Mouse (Mus musculus) ES-E14 (cell line): Measurements from ENCODE around the gene Dnajb9. TPM values are rescaled to one million over a fixed set of nuclear protein-coding genes. Genes with fewer than 3 reads are reported as not detected.

Experiments
- DNase-seq: peaks from one replicate; pipeline ENCODE4 v3.0.0-alpha.2; 2013; ENCODE audit warnings: low read depth, low spot score
- H3K27ac ChIP-seq: 2 replicates; pipeline ENCODE4 v1.5.1; 2012; ENCODE audit warnings: low read depth, mild to moderate bottlenecking, low read length, moderate library complexity, mixed read lengths; ENCODE audit not compliant: poor library complexity, insufficient read depth, severe bottlenecking
- H3K36me3 ChIP-seq: 2 replicates; pipeline ENCODE4 v1.6.1; 2012; ENCODE audit warnings: mild to moderate bottlenecking, low read length, moderate library complexity, mixed read lengths; ENCODE audit not compliant: control insufficient read depth, poor library complexity, insufficient read depth, severe bottlenecking
- H3K4me1 ChIP-seq, 2 experiments: fragments of 150-350 bp in 1 of 2; sonication (generic) in 1 of 2; 2 replicates each; pipeline ENCODE4 v1.6.1; 2012; ENCODE audit warnings: low read length in 2 of 2, mild to moderate bottlenecking in 1 of 2, mixed read lengths in 1 of 2; ENCODE audit not compliant: control insufficient read depth in 2 of 2, insufficient read depth in 2 of 2, poor library complexity in 1 of 2
- H3K4me3 ChIP-seq, 2 experiments: fragments of 150-350 bp in 1 of 2; sonication (generic) in 1 of 2; 2 replicates each; pipeline ENCODE4 v1.5.1; 2012; ENCODE audit warnings: low read length in 2 of 2, low read depth in 1 of 2, mild to moderate bottlenecking in 1 of 2, mixed read lengths in 1 of 2; ENCODE audit not compliant: insufficient read depth in 1 of 2, poor library complexity in 1 of 2, severe bottlenecking in 1 of 2
- H3K9ac ChIP-seq: 2 replicates; pipeline ENCODE4 v1.6.1; 2012; ENCODE audit warnings: low read depth, mild to moderate bottlenecking, low read length, mixed read lengths; ENCODE audit not compliant: poor library complexity, insufficient read depth, severe bottlenecking
- H3K9me3 ChIP-seq: fragments of 150-350 bp; sonication (generic); 2 replicates; pipeline ENCODE4 v1.6.1; 2012; ENCODE audit warnings: low read depth, mild to moderate bottlenecking, low read length; ENCODE audit not compliant: control insufficient read depth, insufficient read depth
- CHD2 ChIP-seq: IDR thresholded peaks from 2 replicates; pipeline ENCODE4 v1.6.1; 2014; ENCODE audit warnings: mild to moderate bottlenecking, low read depth, low read length, inconsistent platforms
- HCFC1 ChIP-seq: IDR thresholded peaks from 2 replicates; pipeline ENCODE4 v1.6.1; 2012; ENCODE audit warnings: low read length, inconsistent platforms, borderline replicate concordance; ENCODE audit not compliant: insufficient read depth
- MAFK ChIP-seq: IDR thresholded peaks from 2 replicates; pipeline ENCODE4 v1.6.1; 2014; ENCODE audit warnings: mild to moderate bottlenecking, low read depth, low read length, inconsistent platforms; ENCODE audit not compliant: insufficient read depth
- ZC3H11A ChIP-seq: IDR thresholded peaks from 2 replicates; pipeline ENCODE4 v1.6.1; 2012; ENCODE audit warnings: low read depth, mild to moderate bottlenecking, inconsistent platforms, low read length, borderline replicate concordance
- ZNF384 ChIP-seq: IDR thresholded peaks from 2 replicates; pipeline ENCODE4 v1.6.1; 2012; ENCODE audit warnings: low read depth, low read length, inconsistent platforms
- in situ Hi-C, 2 experiments: fragments of 600-800 bp; cut with MboI; formaldehyde crosslinking; loops; one replicate each; pipeline ENCODE4 v1.15.1; 2025; ENCODE audit warnings: low sequenced_read_pairs in 2 of 2, inconsistent platforms in 1 of 2; ENCODE audit not compliant: unreplicated experiment in 2 of 2
- total RNA-seq: library from RNA; depleted of rRNA; stranded (reverse); fragments of 300-350 nt; gene quantifications from 2 replicates; pipeline ENCODE4 v1.2.3, GENCODE M21; 2012

Gene Dnajb9
- total RNA-seq, 1 experiment, result 12.2 TPM

DNA sequence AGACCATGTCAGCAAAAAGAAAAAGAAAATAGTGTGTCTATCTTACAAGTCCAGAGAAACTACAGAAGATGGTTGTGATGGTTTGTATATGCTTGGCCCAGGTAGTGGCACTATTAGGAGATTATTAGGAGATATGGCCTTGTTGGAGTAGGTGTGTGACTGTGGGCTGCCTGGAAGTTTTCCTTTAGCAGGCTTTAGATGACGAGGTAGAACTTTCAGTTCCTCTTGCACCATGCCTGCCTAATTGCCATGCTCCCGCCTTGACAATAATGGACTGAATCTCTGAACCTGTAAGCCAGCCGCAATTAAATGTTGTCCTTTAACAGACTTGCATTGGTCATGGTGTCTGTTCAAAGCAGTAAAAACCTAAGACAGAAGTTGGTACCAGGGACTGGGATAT, 1.4 kb upstream of the Dnajb9 start:
- Histone ChIP-seq H3K9ac (no peak overlapping the region), H3K4me3 (no peak overlapping the region), H3K27ac (no peak overlapping the region), H3K4me1 (0 out of 4 replicates have a peak, but pooled peaks cover 0 to 2% of the 10 kb centered on the region in 2 experiments), H3K36me3 (no peaks in the 10 kb centered on the region), H3K9me3 (no peaks in the 10 kb centered on the region)
- in situ Hi-C loops, result no loop called here
- TF ChIP-seq HCFC1 (no peak), MAFK (no peak), CHD2 (no peak), ZNF384 (no peak), ZC3H11A (no peak)
- DNase-seq, result no peak

DNA sequence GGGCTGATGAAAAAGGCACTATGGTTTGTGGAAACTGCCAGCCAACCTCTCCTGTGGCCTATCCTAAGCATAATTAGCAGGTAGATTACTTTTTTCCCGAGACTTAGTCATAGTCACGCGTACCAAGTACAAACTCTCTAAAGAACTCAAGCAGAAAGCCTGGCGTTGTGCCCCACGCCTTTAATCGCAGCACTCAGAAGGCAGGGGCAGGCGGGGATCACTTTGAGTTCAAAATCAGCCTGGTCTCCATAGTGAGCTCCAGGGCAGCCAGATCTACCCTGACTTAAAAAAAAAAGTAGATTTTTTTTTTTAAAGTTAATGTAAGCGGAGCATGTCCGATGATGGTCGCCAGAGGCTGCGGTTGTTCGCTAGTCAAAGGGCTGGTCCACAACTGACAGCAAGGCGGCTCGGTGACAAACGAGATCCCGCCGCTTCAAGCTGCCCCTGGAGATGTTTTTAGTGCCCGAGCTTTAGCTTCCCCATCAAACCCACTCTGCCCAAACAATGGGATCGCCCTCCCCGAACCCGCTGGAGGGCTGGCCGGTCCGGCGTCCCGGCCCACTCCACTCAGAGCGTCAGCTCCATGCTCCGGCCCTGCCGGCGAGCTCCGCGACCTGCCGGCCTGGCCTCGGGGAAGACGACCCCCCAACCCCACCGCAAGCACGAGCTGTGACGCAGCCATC, 844 bp downstream of the Dnajb9 start:
- H3K36me3 ChIP-seq, result no peaks in the 10 kb centered on the region
- in situ Hi-C loops, result no loop called here
- H3K9ac ChIP-seq, result peak overlapping the region; percentile 94
- H3K4me1 ChIP-seq, result 0 out of 4 replicates have a peak, but pooled peaks cover 0 to 2% of the 10 kb centered on the region in 2 experiments
- H3K9me3 ChIP-seq, result no peaks in the 10 kb centered on the region
- DNase-seq, result no peak
- peak overlapping the region; percentile 88 to 93 for H3K4me3 ChIP-seq
- peak overlapping the region; percentile 20; the same call in 1 of the 2 replicates for H3K27ac ChIP-seq
- TF ChIP-seq MAFK (no peak), ZNF384 (peak; percentile 44; the same call in 1 of the 2 replicates)

DNA sequence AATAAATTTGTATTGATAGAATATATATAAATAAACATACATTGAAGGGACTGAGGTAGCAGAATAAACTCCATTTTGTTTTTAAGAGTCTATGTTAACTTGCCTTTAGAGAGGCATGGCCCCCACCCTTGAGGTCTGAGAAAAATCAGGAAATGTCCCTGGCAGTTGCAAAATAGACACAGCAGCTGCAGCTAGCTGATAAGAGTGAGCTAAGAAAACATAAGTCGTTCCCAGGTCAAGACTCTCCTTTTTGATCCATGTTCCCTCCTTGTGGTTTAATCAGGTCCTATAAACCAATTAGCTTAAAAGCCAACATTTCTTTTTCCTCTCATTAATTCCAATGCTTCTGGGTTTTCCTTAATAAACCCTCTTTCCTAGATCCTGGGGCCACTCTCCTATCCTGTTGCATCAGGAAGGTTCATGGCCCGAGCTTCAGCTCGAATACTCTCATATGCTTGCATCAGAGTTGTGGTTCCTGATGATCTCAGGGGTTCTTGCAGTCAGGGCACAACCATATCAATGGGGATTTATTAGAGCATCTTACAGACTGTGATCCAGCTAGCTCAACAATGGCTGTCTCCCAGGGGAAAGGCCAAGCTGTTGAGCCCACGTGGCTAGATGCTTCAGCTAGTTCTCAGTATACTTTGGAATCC, 12.1 kb downstream of the Dnajb9 start:
- no peak for DNase-seq
- H3K4me1 ChIP-seq, result no peaks in the 10 kb centered on the region
- no peak overlapping the region for H3K9ac ChIP-seq
- TF ChIP-seq CHD2 (no peak), MAFK (no peak)
- in situ Hi-C loops, result no loop called here
- no peaks in the 10 kb centered on the region for H3K36me3 ChIP-seq
- no peak overlapping the region for H3K4me3 ChIP-seq
- H3K9me3 ChIP-seq, result no peaks in the 10 kb centered on the region
- no peak overlapping the region for H3K27ac ChIP-seq

DNA sequence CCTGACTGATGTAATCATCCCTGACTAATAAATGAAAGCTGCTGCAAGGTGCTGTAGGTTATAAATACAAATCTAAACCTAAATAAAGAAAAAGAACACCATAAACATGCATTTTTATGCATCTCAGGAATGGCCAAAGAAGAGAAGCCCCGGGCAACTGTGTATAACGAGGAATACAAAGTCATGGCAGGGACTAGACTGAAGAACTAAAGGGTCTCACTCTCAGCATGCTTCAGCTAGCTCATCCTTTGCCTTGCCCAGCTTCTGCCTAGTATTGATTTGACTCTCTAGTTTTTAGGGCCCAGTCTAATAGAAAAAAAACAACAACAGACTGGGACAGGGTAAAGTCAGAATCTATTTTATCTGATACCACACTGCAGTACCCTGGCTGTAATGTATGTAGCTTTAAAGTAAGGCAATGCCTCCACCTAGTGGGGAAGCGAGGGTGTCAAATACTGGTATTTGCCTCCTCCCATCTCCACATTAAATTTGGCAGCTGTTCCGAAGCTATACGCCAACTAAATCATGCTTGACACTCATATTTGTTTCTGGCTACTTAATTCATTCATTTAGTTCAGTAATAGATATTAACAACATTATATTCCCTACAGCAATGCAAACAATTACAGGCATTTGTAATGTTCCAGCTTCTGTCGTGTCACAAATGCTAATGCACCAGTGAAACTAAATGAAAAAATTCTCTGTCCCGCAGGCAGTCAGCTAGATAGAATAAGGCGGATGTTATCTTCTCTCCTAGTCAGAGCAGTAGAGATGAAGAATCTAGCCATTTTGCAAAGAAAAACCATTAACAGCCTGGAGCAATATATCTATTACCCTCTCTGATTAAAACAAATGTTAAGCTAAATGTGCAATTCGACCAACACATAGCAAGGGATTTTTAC, 28.8 kb downstream of the Dnajb9 start:
- H3K9ac ChIP-seq, result no peak overlapping the region
- no peak overlapping the region for H3K4me3 ChIP-seq
- no peaks in the 10 kb centered on the region for H3K9me3 ChIP-seq
- H3K4me1 ChIP-seq, result no peaks in the 10 kb centered on the region
- 0 out of 2 replicates have a peak, but pooled peaks have one; percentile 21 for TF ChIP-seq ZC3H11A
- TF ChIP-seq ZNF384, result no peak
- no peak for TF ChIP-seq MAFK
- no peak for TF ChIP-seq HCFC1
- TF ChIP-seq CHD2, result no peak
- in situ Hi-C loops, result no loop called here
- DNase-seq, result peak; percentile 16
- H3K27ac ChIP-seq, result no peak overlapping the region
- H3K36me3 ChIP-seq, result no peaks in the 10 kb centered on the region
